Mouse (Mus musculus): ENCODE data around the gene Rnf217.

Gene Rnf217

DNA sequence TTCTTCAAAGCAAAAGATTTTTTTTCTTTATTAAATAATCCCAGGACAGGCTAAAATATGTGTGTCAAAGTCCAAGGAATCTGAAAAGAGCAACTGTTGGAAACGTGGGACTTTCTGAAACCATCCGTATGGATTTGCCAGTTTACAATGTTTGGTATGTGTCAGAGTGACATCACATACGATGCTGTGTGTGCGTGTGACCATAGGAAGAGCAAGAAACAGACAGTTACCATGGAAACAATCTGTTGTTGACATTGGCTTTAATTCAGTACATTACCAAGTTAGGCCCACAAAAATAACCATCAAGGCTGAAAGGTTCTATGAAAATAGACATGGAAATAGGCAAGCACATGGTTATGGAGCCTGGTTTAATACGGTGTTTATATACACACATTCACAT, 107.3 kb downstream of the Rnf217 start:
- no peak for DNase-seq (ENCODE audit: extremely low spot score, low read depth, low spot score)

DNA sequence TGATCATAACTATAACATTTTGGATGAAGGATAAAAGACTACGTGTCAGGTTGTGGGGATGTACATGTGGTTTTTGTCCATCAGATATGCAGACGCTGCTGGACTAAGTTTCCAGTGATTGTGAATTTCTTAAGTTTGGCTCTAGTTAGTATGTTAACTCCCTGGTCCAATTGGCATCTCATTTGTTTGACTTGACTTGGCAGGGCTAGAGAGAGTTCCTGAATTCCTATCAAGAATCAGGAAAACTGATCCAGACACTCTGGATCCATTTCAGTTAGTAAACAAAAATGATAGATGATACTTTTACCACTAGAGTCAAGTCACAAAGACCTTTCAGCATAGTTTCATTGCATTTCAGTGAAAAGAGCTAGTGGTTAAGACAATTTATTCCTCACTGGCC, 112.1 kb downstream of the Rnf217 start:
- no peak for DNase-seq (ENCODE audit: extremely low spot score, low read depth, low spot score)

DNA sequence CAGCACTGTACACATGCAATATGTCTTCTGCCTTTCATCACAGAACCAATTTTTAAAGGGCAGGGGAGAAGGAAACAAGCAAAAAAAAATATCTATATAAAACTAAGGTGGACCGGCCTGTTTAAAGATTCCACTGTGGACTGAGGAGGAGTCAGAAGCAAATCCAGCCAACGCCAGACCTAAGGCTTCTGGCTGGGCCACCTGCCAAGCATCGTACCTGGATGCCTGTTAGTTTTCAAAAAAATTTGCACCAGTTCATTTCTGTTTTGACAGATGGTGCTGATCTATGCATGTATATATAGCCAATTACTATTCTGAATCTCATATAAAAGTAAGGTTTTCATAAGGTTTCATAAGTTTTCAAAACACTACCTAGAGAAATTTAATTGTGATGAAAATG, 113.2 kb downstream of the Rnf217 start:
- no peak for DNase-seq (ENCODE audit: extremely low spot score, low read depth, low spot score)

DNA sequence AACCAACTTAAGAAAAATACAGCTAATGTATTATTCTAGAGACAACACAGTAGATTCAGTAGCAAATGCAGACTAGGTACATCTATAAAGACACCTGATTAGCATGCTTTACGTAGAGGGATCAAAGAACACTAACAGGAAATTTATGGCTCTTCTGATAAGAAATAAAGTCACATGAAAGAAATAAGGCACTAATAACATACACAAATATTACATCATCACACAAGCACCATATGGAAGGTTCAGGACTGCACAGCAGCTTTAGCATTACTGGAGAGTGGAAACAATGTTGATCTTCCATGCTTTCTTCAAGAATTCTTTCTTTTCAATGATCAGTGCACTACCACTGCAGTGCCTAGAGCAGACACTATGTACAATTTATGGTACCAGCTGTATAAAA, 114.7 kb downstream of the Rnf217 start:
- no peak for DNase-seq (ENCODE audit: extremely low spot score, low read depth, low spot score)

DNA sequence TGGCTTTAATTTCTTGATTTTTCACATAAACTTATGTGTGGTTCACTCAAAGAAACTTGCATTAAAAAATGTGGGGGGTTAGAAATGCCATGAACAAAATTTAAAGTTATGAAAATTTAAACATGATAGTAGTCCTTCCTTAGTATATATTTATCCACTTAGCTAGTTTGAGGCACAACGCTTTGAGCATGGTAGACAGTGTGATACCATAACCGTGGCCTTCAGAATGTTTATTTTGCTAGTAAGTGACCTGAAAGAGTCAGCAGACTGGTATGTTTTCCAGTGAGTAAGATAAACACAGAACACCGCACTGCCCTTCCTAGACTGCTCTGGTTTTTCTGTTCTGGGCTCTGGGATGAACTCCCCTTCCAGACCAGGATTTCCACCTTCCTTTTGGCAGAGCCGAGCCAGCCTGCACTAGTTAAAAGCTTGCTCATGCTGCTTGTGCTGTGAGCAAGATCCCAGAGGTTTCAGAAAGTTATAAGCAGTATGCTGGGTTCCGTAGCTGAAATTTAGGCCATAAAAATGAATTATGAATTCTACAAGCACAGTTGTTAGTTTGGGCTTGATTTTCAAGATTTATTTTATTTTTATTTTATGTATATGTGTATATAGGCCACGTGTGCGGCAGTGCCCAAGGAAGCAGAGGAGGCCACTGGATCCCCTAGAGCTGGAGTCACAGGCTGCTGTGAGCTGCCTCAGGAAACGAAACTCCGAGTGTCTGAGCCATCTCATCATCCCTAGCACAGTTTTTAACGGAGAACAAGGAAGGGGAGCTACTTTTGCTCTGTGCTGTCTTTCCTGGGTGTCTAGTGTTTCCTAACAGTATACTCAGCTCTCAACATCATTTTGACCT, 141.7 kb downstream of the Rnf217 start:
- no peak for DNase-seq (ENCODE audit: extremely low spot score, low read depth, low spot score)

DNA sequence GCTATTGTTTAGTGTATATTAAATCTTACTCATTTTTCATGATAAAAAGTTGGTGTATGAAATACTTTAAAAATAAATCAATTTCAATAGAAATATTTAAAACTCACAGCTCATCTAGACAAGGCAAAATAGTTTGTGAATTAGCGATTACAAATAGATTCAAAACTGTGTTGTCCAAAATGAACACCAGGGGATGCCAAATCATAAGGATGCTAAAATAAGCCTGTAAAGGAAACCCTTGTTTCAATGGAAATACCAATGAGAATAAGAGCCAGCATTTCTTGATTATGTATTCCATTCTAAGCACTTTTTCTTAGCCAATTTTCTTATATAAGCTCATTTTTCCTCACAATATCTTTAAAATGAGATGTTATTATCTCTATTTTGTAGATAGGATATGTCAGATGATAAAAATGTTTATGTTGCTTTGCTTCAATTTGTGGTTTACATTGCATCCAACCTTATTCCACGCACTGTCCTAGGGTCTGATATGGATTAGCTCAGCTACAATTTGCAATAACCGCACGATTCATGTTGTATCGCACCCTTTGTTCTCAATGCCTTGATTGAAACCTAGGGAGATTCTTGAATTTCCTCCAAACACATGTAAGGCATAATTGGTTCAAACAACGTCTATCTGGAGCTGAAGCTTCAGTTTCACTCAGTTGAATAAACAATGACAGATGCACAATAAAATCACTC, 143.0 kb downstream of the Rnf217 start:
- no peak for DNase-seq (ENCODE audit: extremely low spot score, low read depth, low spot score)

DNA sequence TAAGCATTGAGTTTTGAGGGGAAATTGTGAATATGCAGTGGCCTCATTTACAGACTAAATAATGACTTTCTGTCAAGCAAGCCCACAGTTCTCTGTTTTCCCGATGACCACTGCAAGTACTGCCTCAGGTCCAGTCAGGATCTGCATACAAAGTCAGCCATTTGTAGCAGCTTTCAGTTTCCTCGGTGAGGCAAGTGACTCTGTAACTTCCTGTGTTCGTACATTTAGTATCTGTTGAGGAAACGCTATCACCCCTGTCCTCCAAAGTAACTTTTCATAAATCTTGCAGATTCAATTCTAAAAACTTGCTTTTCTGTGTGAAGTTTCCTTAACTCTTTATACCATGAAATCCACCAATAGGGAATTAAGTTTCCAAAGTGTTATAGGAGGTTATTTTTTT, 143.6 kb downstream of the Rnf217 start:
- no peak for DNase-seq (ENCODE audit: extremely low spot score, low read depth, low spot score)

DNA sequence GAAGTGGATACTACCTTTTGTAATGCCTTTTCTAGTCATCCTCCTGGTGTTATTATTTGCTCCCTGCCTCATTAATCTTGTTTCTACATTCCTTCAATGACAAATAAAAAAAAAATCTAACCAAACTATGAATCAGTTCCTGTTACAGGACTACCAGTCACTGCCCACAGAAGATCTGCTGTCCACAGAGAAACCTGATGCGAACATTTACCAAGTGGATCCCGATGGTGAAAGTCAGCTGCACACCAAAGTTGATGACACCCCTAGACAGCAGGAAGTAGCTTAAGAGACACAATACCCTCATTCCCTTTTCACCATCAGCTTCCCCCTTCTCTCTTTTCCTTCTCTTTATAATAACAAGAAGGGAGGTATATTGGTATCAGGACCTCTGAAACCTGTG, 145.9 kb downstream of the Rnf217 start:
- no peak for DNase-seq (ENCODE audit: extremely low spot score, low read depth, low spot score)

DNA sequence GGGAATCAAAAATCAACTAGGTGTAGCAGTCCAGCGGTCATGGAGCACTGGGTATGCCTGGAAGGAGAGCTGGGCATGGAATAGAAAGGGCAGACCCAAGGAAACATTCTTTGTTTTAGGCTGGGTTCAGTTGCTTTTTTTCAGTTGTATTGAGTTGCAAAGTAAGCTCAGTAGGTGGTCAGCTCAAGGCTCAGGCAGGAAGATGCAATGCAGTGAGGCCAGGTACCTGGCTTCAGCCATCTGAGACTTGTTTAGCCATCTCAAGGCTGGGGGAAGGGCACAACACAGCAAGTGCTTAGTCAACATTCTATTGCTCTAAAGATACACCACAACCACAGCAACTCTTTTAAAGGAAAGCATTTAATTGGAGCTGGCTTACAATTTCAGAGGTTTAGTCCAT, 152.2 kb downstream of the Rnf217 start:
- DNase-seq (ENCODE audit: extremely low spot score, low read depth, low spot score) = no peak

DNA sequence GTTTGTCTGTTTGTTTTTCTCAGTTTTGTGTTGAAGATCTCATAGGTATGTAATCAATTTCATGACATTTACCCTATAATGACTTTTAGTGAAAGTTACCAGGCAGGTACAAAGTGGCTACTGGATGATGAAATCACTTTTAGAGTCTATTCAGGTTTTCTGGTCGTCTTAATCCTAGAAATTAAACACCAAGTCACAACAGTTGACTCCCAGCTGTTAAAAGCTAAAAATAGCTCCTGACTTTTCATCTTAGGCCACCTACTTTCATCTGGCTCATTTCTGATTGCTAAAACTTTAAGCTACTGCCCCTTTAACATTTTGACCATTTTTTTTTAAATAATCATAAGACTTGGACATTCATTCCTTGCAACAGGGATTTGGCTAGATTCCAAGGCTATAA, 161.9 kb downstream of the Rnf217 start:
- no peak for DNase-seq (ENCODE audit: extremely low spot score, low read depth, low spot score)

DNA sequence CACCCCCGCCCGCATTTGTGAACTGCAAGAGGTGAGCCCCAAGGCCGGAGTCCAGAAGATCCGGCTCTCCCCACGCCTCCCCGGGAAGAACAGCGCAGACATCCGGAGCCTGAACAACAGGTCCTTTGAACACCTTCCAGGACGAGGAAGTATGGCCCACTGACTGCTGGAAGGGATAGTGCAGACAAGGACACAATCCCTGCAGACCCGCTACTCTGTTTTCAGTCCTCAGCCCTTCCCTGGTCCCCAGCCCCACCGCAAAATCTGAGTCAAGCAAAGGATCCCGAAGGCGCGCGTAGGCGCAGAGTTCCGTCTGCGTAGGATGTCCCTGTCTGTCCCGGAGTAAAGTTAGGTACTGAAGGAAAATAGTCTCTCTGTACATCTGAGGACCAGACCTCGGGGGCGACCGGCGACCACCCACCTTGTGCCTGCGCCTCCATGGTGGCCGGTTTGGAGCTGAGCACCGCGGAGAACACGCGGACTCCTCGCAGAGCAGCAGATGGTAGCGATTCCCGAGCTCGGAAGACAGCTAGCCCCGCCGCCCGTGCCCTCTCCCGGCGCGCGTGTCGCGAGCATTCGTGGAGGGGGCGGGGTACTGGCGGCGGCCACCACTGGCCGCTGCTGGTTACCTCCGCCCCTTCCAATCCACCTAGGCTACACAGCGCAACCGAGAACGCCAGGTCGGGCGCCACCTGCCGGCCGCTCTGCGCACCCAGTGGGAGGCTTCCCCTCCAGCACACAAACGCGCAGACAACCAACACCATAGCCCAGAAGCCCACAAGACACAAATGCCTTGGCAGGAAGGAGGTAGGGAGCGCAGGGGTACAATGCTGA, 163.5 kb downstream of the Rnf217 start, which contains the start of gene Tpd52l1:
Gene Tpd52l1 (minus strand): TSS at position 668 of the 834 bp plus-strand sequence.
- peak; percentile 39 for DNase-seq (ENCODE audit: extremely low spot score, low read depth, low spot score)

DNA sequence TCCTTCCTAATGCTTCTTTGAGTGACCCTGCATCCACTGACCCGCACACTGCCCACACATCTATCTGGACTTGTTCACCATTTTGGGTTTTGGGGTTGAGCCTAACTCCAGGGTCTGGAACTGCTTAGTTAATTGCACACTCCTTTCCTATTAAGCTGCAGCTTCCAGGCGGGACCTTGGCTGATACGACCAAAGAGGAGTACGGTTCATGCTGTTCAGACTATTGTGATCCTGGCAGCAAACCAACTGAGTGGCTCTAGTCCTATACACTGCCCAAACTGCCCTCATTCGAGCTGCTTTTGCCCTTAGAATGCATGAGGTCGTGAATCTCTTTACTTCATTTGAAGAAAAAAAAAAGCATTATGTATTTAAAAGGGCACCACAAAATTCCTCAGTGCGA, 164.8 kb downstream of the Rnf217 start:
- DNase-seq (ENCODE audit: extremely low spot score, low read depth, low spot score) = no peak
